Comparison of ENCODE assay signal across 12 mouse cellular contexts in the genomic region with DNA sequence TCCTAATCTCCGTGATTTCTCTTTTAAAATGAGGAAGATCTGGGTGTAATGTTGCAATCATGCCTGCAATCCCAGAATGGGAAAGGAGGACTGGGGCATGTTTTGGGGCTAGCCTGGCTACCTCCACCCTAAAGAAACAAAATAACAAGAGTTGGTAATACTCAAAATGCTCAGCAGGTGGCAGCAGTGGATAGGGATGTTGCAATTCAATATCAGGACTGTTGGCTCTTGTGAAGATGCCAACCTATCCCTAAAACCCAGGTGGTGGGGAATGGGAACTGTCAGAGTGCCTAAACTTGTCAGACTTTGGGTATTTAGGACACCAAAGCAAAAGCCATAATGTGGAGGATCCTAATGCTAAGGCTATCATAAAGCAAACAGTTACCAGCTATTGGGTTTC. TPM values are rescaled to one million over a fixed set of nuclear protein-coding genes. Genes with fewer than 3 reads are reported as not detected.
DNase-seq lines count a peak whose midpoint lies in the region; ATAC-seq and TF ChIP-seq lines count a peak whose summit lies in the region.
"Not testable (repeated sequence)": the region's sequence is repeated elsewhere in the genome, so short reads cannot be mapped to it uniquely, and the experiment has no call there.
"Had no signal": no experiment of that assay in that cellular context is flagged by ENCODE, and none has a peak within 500 bp of the region (broad histone marks: within the 10 kb centered on the region; RNA-seq: fewer than 3 reads in every experiment).

No protein-coding gene starts in this region.

- peak; percentile 50 for TF ChIP-seq CTCF in heart, adult 2 months (IDR thresholded peaks at IDR 0.05)
- TF ChIP-seq CTCF in kidney, adult 2 months (conservative IDR thresholded peaks at IDR 0.05; ENCODE audit: insufficient read depth, insufficient read length, low read depth, low read length), result peak; percentile 23; the same call in 1 of the 2 replicates

- not testable (repeated sequence) for H3K27me3 ChIP-seq in embryonic facial prominence, embryonic 10.5 days (replicated peaks; ENCODE audit: low read depth, poor library complexity, severe bottlenecking); heart, adult 2 months (ENCODE audit: control insufficient read depth, insufficient read depth, low read length); kidney, adult 2 months (replicated peaks; ENCODE audit: control insufficient read depth, insufficient read depth, low read length); limb, embryonic 10.5 days (ENCODE audit: low read depth, poor library complexity, severe bottlenecking)

- not testable (repeated sequence) for H3K9me3 ChIP-seq in embryonic facial prominence, embryonic 10.5 days; limb, embryonic 10.5 days (replicated peaks)

- not testable (repeated sequence) for H3K27ac ChIP-seq in embryonic facial prominence, embryonic 10.5 days (replicated peaks); heart, adult 2 months; kidney, adult 2 months (ENCODE audit: insufficient read depth, low read depth, low read length); limb, embryonic 10.5 days

- not testable (repeated sequence) for H3K4me1 ChIP-seq in embryonic facial prominence, embryonic 10.5 days; heart, adult 2 months (ENCODE audit: control insufficient read depth, insufficient read depth, low read length); kidney, adult 2 months (ENCODE audit: control insufficient read depth, insufficient read depth, low read length); limb, embryonic 10.5 days

- TF ChIP-seq POLR2A in heart, adult 2 months (IDR thresholded peaks at IDR 0.05; ENCODE audit: insufficient read depth, low read depth, low read length); kidney, adult 2 months (IDR thresholded peaks at IDR 0.05; ENCODE audit: low read depth, low read length): not testable (repeated sequence)

- 75% methylated on average over 1 of the region's 1 CpGs for WGBS in embryonic facial prominence, embryonic 10.5 days
- WGBS in heart, adult 2 months, result 63% methylated on average over 1 of the region's 1 CpGs
- WGBS in kidney, adult 2 months, result 73% methylated on average over 1 of the region's 1 CpGs
- WGBS in limb, embryonic 10.5 days, result 80% methylated on average over 1 of the region's 1 CpGs

- H3K4me3 ChIP-seq in embryonic facial prominence, embryonic 10.5 days; heart, adult 2 months; kidney, adult 2 months (ENCODE audit: insufficient read depth, low read depth, low read length); limb, embryonic 10.5 days: not testable (repeated sequence)

- H3K9ac ChIP-seq in heart, adult 2 months (ENCODE audit: low read depth, low read length), result not testable (repeated sequence)

- TF ChIP-seq EP300 in heart, adult 2 months (IDR thresholded peaks at IDR 0.05; ENCODE audit: insufficient read depth, low read depth, low read length), result not testable (repeated sequence)

- H3K36me3 ChIP-seq in embryonic facial prominence, embryonic 10.5 days (replicated peaks); heart, adult 2 months (ENCODE audit: control insufficient read depth, insufficient read depth, low read length); kidney, adult 2 months (ENCODE audit: control insufficient read depth, insufficient read depth, low read length); limb, embryonic 10.5 days: not testable (repeated sequence)

- not testable (repeated sequence) for H3K79me2 ChIP-seq in heart, adult 2 months (replicated peaks; ENCODE audit: control insufficient read depth, insufficient read depth, low read length)

- ATAC-seq in megakaryocyte-erythroid progenitor cell, adult 5-6 weeks (replicated peaks; ENCODE audit: low FRiP score, low TSS enrichment, poor library complexity, severe bottlenecking), result peak; percentile 55; the same call in 1 of the 2 replicates

- peak; percentile 73 for DNase-seq in R1 (ENCODE audit: low read depth, low spot score)
- DNase-seq in embryonic facial prominence, embryonic 10.5 days (ENCODE audit: low spot score), result peak; percentile 14
- not testable (repeated sequence) for DNase-seq in heart, adult 2 months
- DNase-seq in kidney, adult 2 months, result peak; percentile 9
- DNase-seq in limb, embryonic 10.5 days (ENCODE audit: low spot score), result peak; percentile 24
- peak; percentile 4 for DNase-seq in right cerebral cortex, adult 18-20 months

- intact Hi-C loops in heart, adult 2 months (cut with DNase I), result not testable (repeated sequence)

RNA-seq across cellular contexts. Expression of a gene that starts 34.6 kb away (rescaled TPM):
- polyA plus RNA-seq in embryonic facial prominence, embryonic 10.5 days (2016; fragmentation: Nextera tagmentation; extraction: Ambion mirVana), result not detected in 2 replicates
- total RNA-seq in heart, adult 2 months (2021), result 1 to 10 TPM in 1 of 2 experiments, under 1 TPM in 1; 0.75 to 1.2 TPM
- 2.1 and 8.5 TPM in 2 replicates for polyA plus RNA-seq in heart, adult 2 months (2012; rRNA removed)
- 4.8 and 5.4 TPM in 2 replicates for polyA plus RNA-seq in kidney, adult 2 months (2012; rRNA removed)
- polyA plus RNA-seq in limb, embryonic 10.5 days (2016; fragmentation: Nextera tagmentation; extraction: Ambion mirVana), result not detected in 2 replicates
- not detected in 2 replicates for total RNA-seq in megakaryocyte-erythroid progenitor cell, adult 5-6 weeks (2014; fragmentation: Nextera tagmentation)
- 10.2 TPM in 1 of 2 replicates, not detected in the other for total RNA-seq in megakaryocyte-erythroid progenitor cell, adult 5-6 weeks (2017)
- polyA plus RNA-seq: hindbrain, embryonic 15.5 days; myocyte had no signal

RNA-seq across cellular contexts. Expression of a gene that starts 55.8 kb away (rescaled TPM):
- not detected in 2 replicates for polyA plus RNA-seq in embryonic facial prominence, embryonic 10.5 days (2016; fragmentation: Nextera tagmentation; extraction: Ambion mirVana)
- not detected for total RNA-seq in heart, adult 2 months (2021)
- polyA plus RNA-seq in heart, adult 2 months (2012; rRNA removed), result not detected in 2 replicates
- not detected in 2 replicates for polyA plus RNA-seq in kidney, adult 2 months (2012; rRNA removed)
- not detected in 2 replicates for polyA plus RNA-seq in limb, embryonic 10.5 days (2016; fragmentation: Nextera tagmentation; extraction: Ambion mirVana)
- not detected in 2 replicates for total RNA-seq in megakaryocyte-erythroid progenitor cell, adult 5-6 weeks (2014; fragmentation: Nextera tagmentation)
- not detected in 2 replicates for total RNA-seq in megakaryocyte-erythroid progenitor cell, adult 5-6 weeks (2017)
- total RNA-seq: adrenal gland, postnatal 36 days; left cerebral cortex, postnatal 4 days had no signal
- polyA plus RNA-seq: embryonic facial prominence, embryonic 15.5 days; hindbrain, embryonic 15.5 days; myocyte had no signal
